Mouse (Mus musculus): Measurements from ENCODE around the gene Cdc20b.

Gene Cdc20b

DNA sequence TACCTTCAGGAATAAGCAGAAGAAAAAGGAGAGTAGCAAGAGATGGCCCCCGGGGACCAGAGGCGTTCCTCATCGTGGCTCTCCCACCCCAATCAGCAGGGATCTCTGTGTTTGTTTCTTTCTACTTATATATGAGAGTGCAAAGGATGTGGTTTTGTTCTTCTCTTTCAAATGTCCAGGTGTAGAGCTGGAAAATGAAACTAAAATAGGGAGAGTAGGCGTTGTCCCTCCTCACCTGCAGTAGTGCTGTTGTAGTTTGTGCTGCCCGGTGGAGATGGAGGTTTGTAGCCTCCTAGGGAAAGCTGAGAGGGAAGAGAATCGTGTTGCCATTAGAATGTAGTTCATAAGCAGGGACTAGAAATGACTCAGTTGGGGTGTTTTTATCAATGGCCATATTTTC is 66.0 kb downstream of the Cdc20b start, which contains the start of gene Gzma:
Gzma (minus strand) TSS at position 103 of the 400 bp plus-strand sequence.
- no peak for DNase-seq

DNA sequence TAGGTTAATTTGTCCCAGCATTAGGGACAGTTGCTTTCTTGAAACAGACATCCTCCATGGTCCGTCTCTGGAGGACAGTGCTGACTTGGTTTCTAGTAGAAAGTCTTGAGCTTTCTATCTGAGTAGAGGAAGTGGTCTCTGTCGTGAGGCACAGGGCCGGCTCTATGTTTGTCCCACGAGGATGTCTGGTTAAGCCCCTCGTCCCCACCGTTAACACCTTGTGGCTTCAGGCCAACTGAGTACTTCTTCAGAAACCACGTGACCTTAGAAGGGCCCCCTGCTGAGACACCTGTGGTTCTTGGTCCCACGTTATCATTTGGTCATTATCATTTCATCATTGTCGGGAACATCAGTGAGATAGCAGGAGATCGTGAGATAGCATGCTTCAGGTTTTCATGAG is 66.9 kb downstream of the Cdc20b start:
- DNase-seq: no peak

DNA sequence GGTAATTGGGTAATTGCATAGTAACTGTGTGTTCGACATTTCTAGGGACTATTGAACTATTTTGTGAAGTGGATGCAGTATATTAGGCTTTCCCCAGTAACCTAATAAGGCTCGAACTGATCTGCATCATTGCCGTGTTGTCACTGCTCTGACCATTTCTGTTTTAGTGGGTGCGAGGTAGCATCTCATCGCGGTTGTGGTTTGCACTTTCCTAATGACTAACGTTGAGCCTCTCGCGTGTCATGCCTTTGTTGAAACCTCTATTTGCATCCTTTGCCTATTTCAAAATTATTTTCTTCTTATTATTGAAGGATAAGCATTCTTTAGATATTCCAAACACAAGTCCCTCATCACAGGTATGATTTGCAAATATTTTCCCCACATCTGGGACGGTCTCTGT is 69.8 kb downstream of the Cdc20b start:
- DNase-seq: no peak

DNA sequence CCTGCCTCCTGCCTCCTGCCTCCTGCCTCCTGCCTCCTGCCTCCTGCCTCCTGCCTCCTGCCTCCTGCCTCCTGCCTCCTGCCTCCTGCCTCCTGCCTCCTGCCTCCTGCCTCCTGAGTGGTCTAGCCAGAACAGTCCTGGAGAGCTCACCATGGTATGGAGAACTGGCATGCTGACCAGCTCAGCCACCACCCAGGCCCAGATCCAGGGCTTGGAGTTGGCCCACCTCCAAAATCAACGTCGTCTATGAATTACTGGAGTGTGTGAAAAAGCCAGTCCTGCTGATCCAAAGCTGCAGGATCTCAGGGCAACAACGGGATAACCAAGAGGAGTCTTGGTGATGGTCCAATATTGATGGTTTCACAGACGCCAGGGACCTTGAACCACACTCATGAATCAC is 84.1 kb downstream of the Cdc20b start:
- no peak for DNase-seq

DNA sequence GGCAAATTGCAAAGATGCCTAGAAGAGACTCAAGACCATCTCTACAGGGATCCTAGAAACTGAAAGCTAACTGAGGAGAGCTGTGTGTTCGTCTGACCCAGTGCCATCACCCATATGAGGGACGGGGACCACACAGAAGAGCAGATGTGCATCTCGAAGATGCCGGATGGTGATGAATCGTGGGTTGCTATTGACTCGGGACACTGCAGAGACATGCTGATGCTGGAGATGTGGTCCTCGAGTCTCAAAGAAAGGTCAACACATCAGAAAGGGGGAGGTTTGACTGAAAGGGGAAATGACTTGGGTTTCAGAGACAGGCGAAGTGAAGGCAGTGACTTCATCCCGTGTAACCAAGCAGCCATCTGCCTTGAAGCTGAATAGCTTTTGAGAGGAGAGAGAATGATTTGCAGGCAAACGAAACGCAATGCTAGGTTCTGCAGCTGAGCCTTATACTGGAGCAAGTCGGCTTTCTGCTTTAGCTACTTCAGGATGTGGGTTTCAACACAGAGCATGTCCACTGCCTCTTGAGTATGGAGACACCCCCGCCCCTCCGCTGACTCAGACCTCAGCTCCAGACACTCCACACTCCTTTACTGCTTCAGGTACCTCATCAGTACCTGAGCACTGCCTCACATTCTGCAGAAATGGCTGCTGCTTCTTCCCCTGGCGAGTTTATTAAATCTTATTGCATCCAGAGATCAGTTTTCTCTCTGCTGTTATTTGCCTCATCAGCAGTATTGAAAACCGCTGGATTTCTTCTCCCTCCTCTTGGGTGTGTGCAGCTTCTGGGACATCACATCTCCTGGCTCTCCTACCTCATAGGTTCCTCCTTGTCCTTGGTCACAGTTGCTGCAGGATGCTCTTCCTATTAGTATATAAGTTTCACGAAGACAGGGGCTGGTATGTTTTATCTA is 85.7 kb downstream of the Cdc20b start:
- no peak for DNase-seq

DNA sequence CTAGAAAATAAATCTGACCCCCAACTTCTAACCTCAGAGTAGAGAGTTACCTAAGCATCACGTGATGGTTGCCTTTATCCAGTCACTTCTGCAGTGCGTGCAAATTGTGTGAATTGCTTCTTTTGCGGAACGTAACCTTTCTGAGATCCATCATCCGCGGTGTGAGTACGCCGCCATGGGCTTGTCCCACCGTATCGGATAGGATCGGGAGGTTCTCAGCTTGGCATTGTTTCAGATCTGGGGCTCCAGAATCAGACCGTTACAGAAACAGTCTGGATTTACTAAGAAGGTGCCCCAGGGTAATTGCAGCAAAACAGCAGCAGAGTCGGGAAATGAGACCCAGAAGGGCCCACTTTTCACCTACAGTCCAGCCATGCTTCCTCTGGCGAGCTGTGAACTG is 86.4 kb downstream of the Cdc20b start:
- DNase-seq: no peak

DNA sequence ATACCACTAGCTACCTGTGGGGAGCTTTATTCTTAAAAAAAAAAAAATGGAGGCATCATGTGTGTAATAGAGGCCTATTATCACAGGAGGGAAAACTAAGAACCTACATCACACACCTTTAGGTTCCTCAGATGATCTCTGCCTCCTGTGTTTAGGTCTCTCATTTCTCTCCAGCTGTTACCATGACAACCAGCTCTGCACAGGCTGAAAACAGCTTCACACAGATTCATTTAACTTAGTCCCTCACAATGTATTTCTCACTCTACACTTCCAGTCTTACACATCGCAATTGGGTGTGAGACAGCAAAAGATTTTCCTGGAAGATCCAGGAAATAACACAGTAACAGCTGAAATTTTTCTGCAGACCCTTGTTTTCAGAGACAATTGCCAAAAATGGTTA is 95.1 kb downstream of the Cdc20b start:
- peak; percentile 14 for DNase-seq

DNA sequence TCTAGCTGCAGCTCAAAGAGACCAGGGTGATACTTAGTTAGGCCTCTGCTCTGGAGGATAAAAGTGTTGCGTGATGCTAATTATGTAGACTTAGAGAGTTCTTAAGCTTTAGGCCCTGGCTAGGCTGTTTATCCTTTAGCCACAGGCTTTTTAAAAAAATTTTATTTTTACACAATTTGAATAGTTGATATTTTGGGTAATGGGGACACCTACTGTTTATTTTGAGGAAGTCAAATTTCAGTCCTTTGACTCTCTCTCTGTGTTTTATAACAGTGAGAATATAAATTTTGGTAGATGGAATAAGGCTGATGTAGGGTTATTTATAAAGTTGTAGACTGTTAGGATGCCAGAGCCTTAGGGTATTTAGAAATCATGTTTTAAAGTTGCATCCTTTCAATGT is 104.7 kb downstream of the Cdc20b start:
- no peak for DNase-seq
